Mouse (Mus musculus): ENCODE data around the gene Fam78b.

GRCm38 (mm10) chr1:167085461-167085860 lies 84.2 kb downstream of the Fam78b start:
- TF ChIP-seq POLR2A (IDR thresholded peaks at IDR 0.05; ENCODE audit: control insufficient read depth, extremely low read depth, insufficient read depth, low read length, poor library complexity), result no peak
- no peak for TF ChIP-seq CTCF (IDR thresholded peaks at IDR 0.05; ENCODE audit: borderline replicate concordance, control insufficient read depth, extremely low read depth, insufficient read depth, low read length, poor library complexity)
